Mouse (Mus musculus): ENCODE measurements around the gene Serpina16. TPM values are rescaled to one million over a fixed set of nuclear protein-coding genes. Genes with fewer than 3 reads are reported as not detected.
A peak's percentile ranks its signal among the peaks of the same experiment; 100 is the strongest.

Gene Serpina16
- polyA plus RNA-seq, 1 experiment from 2014 or later, result not detected

GRCm38 (mm10) chr12:103643336-103643735 lies 32.6 kb downstream of the Serpina16 start:
- Histone ChIP-seq H3K9ac (no peak overlapping the region), H3K4me1 (ENCODE audit: insufficient read depth) (no peaks in the 10 kb centered on the region), H3K27me3 (ENCODE audit: insufficient read depth, low read length) (no peaks in the 10 kb centered on the region), H3K36me3 (ENCODE audit: insufficient read depth) (no peaks in the 10 kb centered on the region), H3K27ac (ENCODE audit: low read depth) (no peak overlapping the region), H3K9me3 (ENCODE audit: low read depth, low read length) (no peaks in the 10 kb centered on the region), H3K4me2 (no peak overlapping the region), H3K4me3 (ENCODE audit: low read depth, low read length) (no peak overlapping the region)
- peak; percentile 87 for TF ChIP-seq CTCF (IDR thresholded peaks at IDR 0.05; ENCODE audit: low read depth)
- DNase-seq (peak; percentile 90), ATAC-seq (ENCODE audit: insufficient read depth) (no peak)
- WGBS, result 0% methylated on average over 2 of the region's 2 CpGs

GRCm38 (mm10) chr12:103635846-103636245 lies 40.1 kb downstream of the Serpina16 start:
- no peak overlapping the region for H3K9ac ChIP-seq
- no peaks in the 10 kb centered on the region for H3K9me3 ChIP-seq (ENCODE audit: low read depth, low read length)
- H3K4me1 ChIP-seq (ENCODE audit: insufficient read depth), result no peaks in the 10 kb centered on the region
- no peak overlapping the region for H3K4me3 ChIP-seq (ENCODE audit: low read depth, low read length)
- DNase-seq (no peak), ATAC-seq (ENCODE audit: insufficient read depth) (no peak)
- H3K27ac ChIP-seq (ENCODE audit: low read depth), result no peak overlapping the region
- H3K27me3 ChIP-seq (ENCODE audit: insufficient read depth, low read length), result no peaks in the 10 kb centered on the region
- H3K36me3 ChIP-seq (ENCODE audit: insufficient read depth), result no peaks in the 10 kb centered on the region
- 85% methylated on average over 2 of the region's 2 CpGs for WGBS
- TF ChIP-seq CTCF (IDR thresholded peaks at IDR 0.05; ENCODE audit: low read depth), result no peak
- no peak overlapping the region for H3K4me2 ChIP-seq

GRCm38 (mm10) chr12:103634430-103634829 lies 41.5 kb downstream of the Serpina16 start:
- no peak for TF ChIP-seq CTCF (IDR thresholded peaks at IDR 0.05; ENCODE audit: low read depth)
- ATAC-seq (ENCODE audit: insufficient read depth) (no peak), DNase-seq (no peak)
- Histone ChIP-seq H3K27me3 (ENCODE audit: insufficient read depth, low read length) (no peaks in the 10 kb centered on the region), H3K36me3 (ENCODE audit: insufficient read depth) (no peaks in the 10 kb centered on the region), H3K9me3 (ENCODE audit: low read depth, low read length) (no peaks in the 10 kb centered on the region), H3K4me1 (ENCODE audit: insufficient read depth) (no peaks in the 10 kb centered on the region), H3K4me3 (ENCODE audit: low read depth, low read length) (no peak overlapping the region), H3K4me2 (no peak overlapping the region), H3K27ac (ENCODE audit: low read depth) (no peak overlapping the region), H3K9ac (no peak overlapping the region)
- WGBS, result 80% methylated on average over 2 of the region's 2 CpGs

- no peak within 1 kb of the TSS for H3K4me3 ChIP-seq (ENCODE audit: low read depth, low read length)
- 57% methylated on average over 3 of the region's 3 CpGs for WGBS
- H3K4me1 ChIP-seq (ENCODE audit: insufficient read depth), result no peaks in the 10 kb centered on the region
- TF ChIP-seq CTCF (IDR thresholded peaks at IDR 0.05; ENCODE audit: low read depth), result no peak
- no peak within 1 kb of the TSS for H3K27ac ChIP-seq (ENCODE audit: low read depth)
- H3K9ac ChIP-seq, result no peak within 1 kb of the TSS
- no peak within 1 kb of the TSS for H3K4me2 ChIP-seq
- no peaks in the 10 kb centered on the region for H3K27me3 ChIP-seq (ENCODE audit: insufficient read depth, low read length)
- H3K36me3 ChIP-seq (ENCODE audit: insufficient read depth), result no peaks in the 10 kb centered on the region
- H3K9me3 ChIP-seq (ENCODE audit: low read depth, low read length), result no peaks in the 10 kb centered on the region
- DNase-seq (no peak), ATAC-seq (ENCODE audit: insufficient read depth) (no peak)
Measured at GRCm38 (mm10) chr12:103631203-103631612, 44.7 kb downstream of the Serpina16 start, which contains the start of gene Serpina10. Gene Serpina10 (minus strand): TSS chr12:103631444.

Other genes starting within 250 kb of the Serpina16 start
- gene Ifi27, start 241.9 kb downstream of the Serpina16 start, polyA plus RNA-seq (2014; fragmentation: Nextera tagmentation; extraction: Ambion mirVana), result 30.9 and 35.1 TPM in 2 replicates
- 10.4 and 11.3 TPM in 2 replicates for gene Ifi27l2a, start 232.5 kb downstream of the Serpina16 start, polyA plus RNA-seq (2014; fragmentation: Nextera tagmentation; extraction: Ambion mirVana)
- not detected in 2 replicates for gene Ifi27l2b, start 218.9 kb downstream of the Serpina16 start, polyA plus RNA-seq (2014; fragmentation: Nextera tagmentation; extraction: Ambion mirVana)
- gene Ppp4r4, start 143.9 kb downstream of the Serpina16 start, polyA plus RNA-seq (2014; fragmentation: Nextera tagmentation; extraction: Ambion mirVana), result 1.6 TPM in 2 replicates
- gene Serpina10, start 44.7 kb downstream of the Serpina16 start, polyA plus RNA-seq (2014; fragmentation: Nextera tagmentation; extraction: Ambion mirVana), result 0.08 TPM in 1 of 2 replicates, not detected in the other
- 0.27 and 1.3 TPM in 2 replicates for gene Serpina6, start 18.9 kb downstream of the Serpina16 start, polyA plus RNA-seq (2014; fragmentation: Nextera tagmentation; extraction: Ambion mirVana)
- not detected in 2 replicates for gene Serpina1f, start 19.4 kb upstream of the Serpina16 start, polyA plus RNA-seq (2014; fragmentation: Nextera tagmentation; extraction: Ambion mirVana)
- not detected in 2 replicates for gene Serpina1d, start 97.5 kb upstream of the Serpina16 start, polyA plus RNA-seq (2014; fragmentation: Nextera tagmentation; extraction: Ambion mirVana)
- gene Serpina1b, start 154.2 kb upstream of the Serpina16 start, polyA plus RNA-seq (2014; fragmentation: Nextera tagmentation; extraction: Ambion mirVana), result 0.39 TPM in 1 of 2 replicates, not detected in the other
- gene Serpina1a, start 187.4 kb upstream of the Serpina16 start, polyA plus RNA-seq (2014; fragmentation: Nextera tagmentation; extraction: Ambion mirVana), result 0.24 TPM in 1 of 2 replicates, not detected in the other
- gene Serpina1c, start 228.7 kb upstream of the Serpina16 start, polyA plus RNA-seq (2014; fragmentation: Nextera tagmentation; extraction: Ambion mirVana), result not detected in 2 replicates

Data from lung, embryonic 14.5 days (tissue).